Mouse (Mus musculus) embryonic stem cell, embryonic (primary cell): ENCODE measurements at regions not wholly inside any gene's neighbourhood (a gene's known extent, or its start where the extent isn't known, plus 50 kb on each side); places are given as distances from the start of the nearest gene placed in this dataset.

Experiments
- CTCF ChIA-PET, 4 experiments: fragments of 300-600 bp in 2 of 4; fragments of 350-600 bp in 2 of 4; sonication (Branson Sonifier 250); formaldehyde crosslinking; loops; one replicate each; lab custom pipeline; 2022; ENCODE audit warnings: inconsistent platforms in 2 of 4; lab: Charles Lee
- POLR2A ChIA-PET, 4 experiments: fragments of 300-600 bp in 2 of 4; fragments of 350-600 bp in 2 of 4; sonication (Branson Sonifier 250); formaldehyde crosslinking; loops; one replicate each; lab custom pipeline; 2022; ENCODE audit warnings: antibody characterized with exemption in 4 of 4, inconsistent platforms in 1 of 4; lab: Charles Lee

- ChIA-PET POLR2A (no interaction called here), CTCF (no interaction called here)
Observed at GRCm38 (mm10) chr8:5601116-5601515, 496.0 kb upstream of the Slc10a2 start.

- CTCF ChIA-PET, result interaction anchor here in 1 of 4 experiments (0.6 kb wide), 1 partner anchor 164 kb away, joined by 3 read pairs; no protein-coding TSS in a partner anchor
- POLR2A ChIA-PET, result no interaction called here
Observed at GRCm38 (mm10) chr8:5591571-5591970, 486.4 kb upstream of the Slc10a2 start.
